Mouse (Mus musculus): Measurements from ENCODE around the gene Zfp692.

DNA sequence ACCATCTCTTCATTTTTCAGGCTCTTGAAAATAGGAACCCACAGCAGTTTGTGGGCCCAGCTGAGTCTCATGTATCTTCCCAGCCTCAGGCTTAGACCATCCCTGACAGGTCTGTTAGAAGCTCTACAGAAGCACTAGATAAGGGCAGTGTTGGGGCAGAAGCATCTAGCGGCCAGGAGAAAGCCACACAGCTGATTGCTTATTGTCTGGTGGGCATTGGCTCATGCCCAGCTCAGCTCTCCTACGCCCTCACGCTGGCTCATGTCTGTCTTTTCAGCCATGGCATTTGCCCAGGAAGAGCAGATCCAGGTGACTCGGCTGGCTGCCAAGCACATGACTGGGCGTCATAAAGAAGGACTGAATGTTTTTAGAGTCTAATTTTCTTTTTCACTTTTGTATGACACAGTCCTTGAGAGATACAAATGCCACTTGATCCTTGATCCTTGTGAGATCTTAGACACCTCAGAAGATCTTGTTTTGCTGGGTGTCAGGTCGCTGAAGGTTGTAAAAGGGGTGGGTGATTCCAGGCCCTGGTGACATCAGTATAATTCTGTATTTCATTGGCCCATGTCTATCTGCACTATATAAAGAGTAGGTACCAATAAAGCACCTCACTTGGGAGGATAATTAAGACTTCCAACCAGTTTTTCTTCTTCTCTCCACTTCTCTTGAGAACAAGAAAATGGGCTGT is 51.1 kb downstream of the Zfp692 start:
- TF ChIP-seq POLR2A (IDR thresholded peaks at IDR 0.05; ENCODE audit: insufficient read depth, low read depth, low read length) = no peak
- no peak for TF ChIP-seq CTCF (IDR thresholded peaks at IDR 0.05; ENCODE audit: insufficient read depth, low read depth, low read length)

Data from olfactory bulb, adult 2 months (tissue).